In the genomic region with DNA sequence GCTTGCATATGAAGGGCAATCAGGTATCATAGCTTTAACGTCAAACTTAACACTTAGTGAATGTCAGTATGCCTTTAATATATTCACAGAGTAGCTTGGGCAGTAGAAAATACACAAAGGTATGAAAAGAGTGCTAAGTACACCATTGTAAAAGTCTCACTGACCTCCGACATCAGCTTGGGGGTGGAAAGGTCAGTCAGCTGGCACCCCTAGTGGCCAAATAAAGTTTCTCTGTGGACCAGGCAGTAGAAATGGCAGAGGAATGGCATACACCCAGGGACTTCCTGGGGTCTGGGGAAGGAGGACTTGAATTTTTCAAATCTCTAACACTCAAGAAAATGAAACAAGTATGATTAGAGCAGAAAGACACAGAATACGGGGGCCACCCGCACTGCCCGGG, we compare ENCODE assay signal across 21 mouse cellular contexts.
DNase-seq lines count a peak whose midpoint lies in the region; ATAC-seq and TF ChIP-seq lines count a peak whose summit lies in the region.
"Had no signal": no experiment of that assay in that cellular context is flagged by ENCODE, and none has a peak within 500 bp of the region (broad histone marks: within the 10 kb centered on the region; RNA-seq: fewer than 3 reads in every experiment).

No protein-coding gene starts in this region.

- no peak overlapping the region for H3K27ac ChIP-seq in liver, adult 2 months (replicated peaks; ENCODE audit: insufficient read depth, low read depth, low read length)
- no peak overlapping the region for H3K27ac ChIP-seq in liver, embryonic 12.5 days
- H3K27ac ChIP-seq in cortical plate, adult 2 months (ENCODE audit: insufficient read depth, low read length), result peak overlapping the region; percentile 65
- H3K27ac ChIP-seq: forebrain, embryonic 13.5 days; kidney, embryonic 15.5 days; midbrain, embryonic 15.5 days; stomach, embryonic 15.5 days had no signal

- no peaks in the 10 kb centered on the region for H3K27me3 ChIP-seq in liver, adult 2 months (ENCODE audit: control insufficient read depth, insufficient read depth, low read length)
- H3K27me3 ChIP-seq in liver, embryonic 12.5 days (replicated peaks), result no peaks in the 10 kb centered on the region
- H3K27me3 ChIP-seq: forebrain, embryonic 13.5 days; heart, embryonic 12.5 days; kidney, embryonic 15.5 days; midbrain, embryonic 15.5 days; stomach, embryonic 15.5 days had no signal

- DNase-seq in heart, adult 11 months, result peak; percentile 49
- DNase-seq in heart, adult 18-20 months, result no peak
- no peak for DNase-seq in liver, adult 2 months (ENCODE audit: extremely low read depth, low read depth, low spot score)
- DNase-seq in ES-CJ7 (ENCODE audit: low read depth, low spot score), result peak; percentile 54
- no peak for DNase-seq in urinary bladder, adult 2 months (ENCODE audit: low spot score)
- DNase-seq in adipocyte (ENCODE audit: low spot score), result no peak
- DNase-seq: adrenal gland, adult 8-10 months; cerebellum, adult 18-20 months; gastrocnemius, postnatal 36 days; heart, postnatal 36 days; lung, adult 18-20 months; spleen, adult 18-20 months; thymus, postnatal 14 days had no signal

- no peaks in the 10 kb centered on the region for H3K4me1 ChIP-seq in liver, adult 2 months (ENCODE audit: control insufficient read depth, insufficient read depth, low read length)
- H3K4me1 ChIP-seq in liver, embryonic 12.5 days, result no peaks in the 10 kb centered on the region
- peaks cover 10% of the 10 kb centered on the region for H3K4me1 ChIP-seq in cortical plate, adult 2 months (ENCODE audit: control insufficient read depth, insufficient read depth, low read length)
- H3K4me1 ChIP-seq: heart, embryonic 12.5 days; stomach, embryonic 15.5 days had no signal

- ATAC-seq in liver, embryonic 12.5 days, result no peak
- ATAC-seq: forebrain, embryonic 13.5 days; midbrain, embryonic 15.5 days had no signal

- no peak overlapping the region for H3K4me3 ChIP-seq in liver, adult 2 months (ENCODE audit: insufficient read depth, low read depth, low read length)
- no peak overlapping the region for H3K4me3 ChIP-seq in liver, embryonic 12.5 days
- no peak overlapping the region for H3K4me3 ChIP-seq in cortical plate, adult 2 months (ENCODE audit: insufficient read depth, low read length)
- H3K4me3 ChIP-seq: forebrain, embryonic 13.5 days; heart, embryonic 12.5 days; kidney, embryonic 15.5 days; midbrain, embryonic 15.5 days; stomach, embryonic 15.5 days had no signal

- no peak overlapping the region for H3K4me2 ChIP-seq in liver, embryonic 12.5 days
- H3K4me2 ChIP-seq: forebrain, embryonic 13.5 days; heart, embryonic 12.5 days; kidney, embryonic 15.5 days; midbrain, embryonic 15.5 days; stomach, embryonic 15.5 days had no signal

- no peaks in the 10 kb centered on the region for H3K36me3 ChIP-seq in liver, adult 2 months (ENCODE audit: control insufficient read depth, insufficient read depth, low read length)
- H3K36me3 ChIP-seq in liver, embryonic 12.5 days, result no peaks in the 10 kb centered on the region
- H3K36me3 ChIP-seq: G1E; heart, embryonic 12.5 days; kidney, embryonic 15.5 days; midbrain, embryonic 15.5 days; stomach, embryonic 15.5 days had no signal

- H3K79me2 ChIP-seq in liver, adult 2 months (ENCODE audit: control insufficient read depth, insufficient read depth, low read length), result no peaks in the 10 kb centered on the region

- 60% methylated on average over 5 of the region's 5 CpGs for WGBS in liver, adult 2 months
- WGBS in liver, embryonic 12.5 days (ENCODE audit: insufficient replicate concordance), result 75% methylated on average over 5 of the region's 5 CpGs

- 0 out of 2 replicates have a peak, but pooled peaks have one; percentile 16 for TF ChIP-seq CTCF in liver, adult 2 months (IDR thresholded peaks at IDR 0.05; ENCODE audit: low read depth, low read length)
- TF ChIP-seq CTCF in cortical plate, adult 2 months (IDR thresholded peaks at IDR 0.05; ENCODE audit: extremely low read depth, insufficient read depth, low read length), result 0 out of 2 replicates have a peak, but pooled peaks have one; percentile 16

- no peak overlapping the region for H3K9ac ChIP-seq in liver, adult 2 months (ENCODE audit: low read depth, low read length)
- no peak overlapping the region for H3K9ac ChIP-seq in liver, embryonic 12.5 days
- H3K9ac ChIP-seq: forebrain, embryonic 13.5 days; heart, embryonic 12.5 days; kidney, embryonic 15.5 days; midbrain, embryonic 15.5 days; stomach, embryonic 15.5 days had no signal

- H3K9me3 ChIP-seq in liver, embryonic 12.5 days (replicated peaks), result no peaks in the 10 kb centered on the region
- H3K9me3 ChIP-seq: forebrain, embryonic 13.5 days; heart, embryonic 12.5 days; kidney, embryonic 15.5 days; midbrain, embryonic 15.5 days; stomach, embryonic 15.5 days had no signal

- no peak for TF ChIP-seq POLR2A in liver, adult 2 months (IDR thresholded peaks at IDR 0.05; ENCODE audit: extremely low read depth, insufficient read depth, low read length)
- no peak for TF ChIP-seq POLR2A in cortical plate, adult 2 months (IDR thresholded peaks at IDR 0.05; ENCODE audit: extremely low read depth, insufficient read depth, low read length)

Comparison
In these comparisons a context has a peak if more than half of its experiments do, and no peak if none do; other contexts are left out.
1. DNase-seq: peak in heart, adult 11 months (single experiment) and ES-CJ7 (single experiment); none in heart, adult 18-20 months (0 of 2), liver, adult 2 months (single experiment), urinary bladder, adult 2 months (single experiment) and adipocyte (single experiment).